Mouse (Mus musculus): ENCODE data around the gene Ptpn11.

GRCm38 (mm10) chr5:121210601-121210924 lies 19.4 kb upstream of the Ptpn11 start:
- no peak for TF ChIP-seq CTCF (conservative IDR thresholded peaks at IDR 0.05; ENCODE audit: low read length)
- no peak for TF ChIP-seq NANOG (IDR thresholded peaks at IDR 0.05; ENCODE audit: borderline replicate concordance, low read length)

Measured in E14TG2a.4 (cell line).